Mouse (Mus musculus) olfactory bulb, adult 2 months (tissue): Measurements from ENCODE around the gene Ttyh2.

Experiments
- CTCF ChIP-seq: fragments of 200-500 bp; IDR thresholded peaks from 2 replicates; pipeline ENCODE4 v1.5.1; 2012; ENCODE audit warnings: low read depth, mild to moderate bottlenecking, low read length, moderate library complexity; ENCODE audit not compliant: insufficient read depth
- POLR2A ChIP-seq: fragments of 200-500 bp; IDR thresholded peaks from 2 replicates; pipeline ENCODE4 v1.6.1; 2012; ENCODE audit warnings: mild to moderate bottlenecking, low read depth, low read length, moderate library complexity; ENCODE audit not compliant: insufficient read depth

GRCm38 (mm10) chr11:114680291-114680690 is 5.1 kb downstream of the Ttyh2 start:
- TF ChIP-seq CTCF (no peak), POLR2A (no peak)
